18 mouse cellular contexts compared by ENCODE assay signal in genomic region chr9:41238395-41239096, GRCm38 (mm10).
DNase-seq lines count a peak whose midpoint lies in the region; ATAC-seq lines count a peak whose summit lies in the region.
"Had no signal": no experiment of that assay in that cellular context is flagged by ENCODE, and none has a peak within 500 bp of the region (broad histone marks: within the 10 kb centered on the region; RNA-seq: fewer than 3 reads in every experiment).

No protein-coding gene starts in this region.

- intact Hi-C loops in gastrocnemius, postnatal 14 days (cut with DNase I; ENCODE audit: low total_unique reads), result no loop called here

- no peaks in the 10 kb centered on the region for H3K27me3 ChIP-seq in limb, embryonic 13.5 days
- no peaks in the 10 kb centered on the region for H3K27me3 ChIP-seq in limb, embryonic 10.5 days (ENCODE audit: low read depth, poor library complexity, severe bottlenecking)
- H3K27me3 ChIP-seq: heart, embryonic 12.5 days had no signal

- peak; percentile 29 to 39 for DNase-seq in cerebellum, postnatal 10 days
- DNase-seq in cerebellum, adult 18-20 months, result no peak
- DNase-seq in limb, embryonic 10.5 days (ENCODE audit: low spot score), result no peak
- peak; percentile 30 for DNase-seq in gastrocnemius, postnatal 14 days
- peak; percentile 60 for DNase-seq in skeletal muscle tissue, adult 2 months (ENCODE audit: low read depth, low spot score)
- no peak for DNase-seq in urinary bladder, postnatal 36 days (ENCODE audit: low spot score in 2 of 2)
- DNase-seq in cerebellum, adult 8-10 months, result no peak
- DNase-seq: kidney, postnatal 10 days; lung, adult 2 months; lung, postnatal 36 days; thymus, postnatal 14 days had no signal

- ATAC-seq in limb, embryonic 13.5 days (ENCODE audit: low FRiP score, low read depth), result peak; percentile 54; the same call in 1 of the 2 replicates
- ATAC-seq: CD4-positive, CD25-positive, alpha-beta regulatory T cell, adult 4 months; forebrain, embryonic 16.5 days; intestine, postnatal 0 days had no signal

- H3K9ac ChIP-seq in limb, embryonic 13.5 days, result no peak overlapping the region
- H3K9ac ChIP-seq: heart, embryonic 12.5 days had no signal

- peak overlapping the region; percentile 40; the same call in 1 of the 2 replicates for H3K27ac ChIP-seq in limb, embryonic 13.5 days
- no peak overlapping the region; the same call in 1 of the 2 replicates for H3K27ac ChIP-seq in limb, embryonic 10.5 days

- H3K9me3 ChIP-seq in limb, embryonic 13.5 days, result no peaks in the 10 kb centered on the region
- no peaks in the 10 kb centered on the region for H3K9me3 ChIP-seq in limb, embryonic 10.5 days (replicated peaks)
- H3K9me3 ChIP-seq: G1E; heart, embryonic 12.5 days had no signal

- no peaks in the 10 kb centered on the region for H3K36me3 ChIP-seq in limb, embryonic 13.5 days
- no peaks in the 10 kb centered on the region for H3K36me3 ChIP-seq in limb, embryonic 10.5 days
- H3K36me3 ChIP-seq: G1E; heart, embryonic 12.5 days had no signal

- H3K4me1 ChIP-seq in limb, embryonic 13.5 days, result peaks cover 15% of the 10 kb centered on the region
- H3K4me1 ChIP-seq in limb, embryonic 10.5 days, result no peaks in the 10 kb centered on the region
- H3K4me1 ChIP-seq: heart, embryonic 12.5 days had no signal

- H3K4me2 ChIP-seq in limb, embryonic 13.5 days (replicated peaks), result no peak overlapping the region
- H3K4me2 ChIP-seq: heart, embryonic 12.5 days had no signal

- WGBS in limb, embryonic 13.5 days, result 45% methylated on average over 5 of the region's 5 CpGs
- 89% methylated on average over 5 of the region's 5 CpGs for WGBS in limb, embryonic 10.5 days

- H3K4me3 ChIP-seq in limb, embryonic 13.5 days, result no peak overlapping the region
- H3K4me3 ChIP-seq in limb, embryonic 10.5 days, result no peak overlapping the region
- H3K4me3 ChIP-seq: erythroblast, embryonic 14.5 days; heart, embryonic 12.5 days had no signal

Comparison
In these comparisons a context has a peak if more than half of its experiments do, and no peak if none do; other contexts are left out.
1. DNase-seq: peak in cerebellum, postnatal 10 days (2 of 2), gastrocnemius, postnatal 14 days (single experiment) and skeletal muscle tissue, adult 2 months (single experiment); none in cerebellum, adult 18-20 months (0 of 2), limb, embryonic 10.5 days (single experiment), urinary bladder, postnatal 36 days (0 of 2) and cerebellum, adult 8-10 months (single experiment).